Mouse (Mus musculus) embryonic facial prominence, embryonic 13.5 days (tissue): ENCODE measurements around the gene Fam181a. TPM values are rescaled to one million over a fixed set of nuclear protein-coding genes. Genes with fewer than 3 reads are reported as not detected.

Experiments
- ATAC-seq: fragments of 200-750 bp; cut with Nextera tagmentation; 2 replicates; pipeline ENCODE4 v1.8.0; 2017; ENCODE audit warnings: low read depth; ENCODE audit not compliant: insufficient number of reproducible peaks, insufficient read depth, low FRiP score, low TSS enrichment
- H3K27ac ChIP-seq: fragments of 300-500 bp; sonication (generic); 2 replicates; pipeline ENCODE4 v1.5.1; 2015; ENCODE audit warnings: moderate library complexity, mild to moderate bottlenecking, inconsistent platforms
- H3K27me3 ChIP-seq: fragments of 300-500 bp; sonication (generic); 2 replicates; pipeline ENCODE4 v1.6.1; 2015; ENCODE audit warnings: mild to moderate bottlenecking, inconsistent platforms
- H3K36me3 ChIP-seq: fragments of 300-500 bp; sonication (generic); 2 replicates; pipeline ENCODE4 v1.6.1; 2015; ENCODE audit warnings: mild to moderate bottlenecking, inconsistent platforms
- H3K4me1 ChIP-seq: fragments of 300-500 bp; sonication (generic); 2 replicates; pipeline ENCODE4 v1.6.1; 2015; ENCODE audit warnings: inconsistent platforms
- H3K4me2 ChIP-seq: fragments of 300-500 bp; sonication (generic); 2 replicates; pipeline ENCODE4 v1.6.1; 2015; ENCODE audit warnings: moderate library complexity, mild to moderate bottlenecking, inconsistent platforms
- H3K4me3 ChIP-seq: fragments of 300-500 bp; sonication (generic); 2 replicates; pipeline ENCODE4 v1.5.1; 2015; ENCODE audit warnings: mild to moderate bottlenecking, inconsistent platforms
- H3K9ac ChIP-seq: fragments of 300-500 bp; sonication (generic); 2 replicates; pipeline ENCODE4 v1.6.1; 2015; ENCODE audit warnings: mild to moderate bottlenecking, inconsistent platforms
- H3K9me3 ChIP-seq: fragments of 300-500 bp; sonication (generic); 2 replicates; pipeline ENCODE4 v1.6.1; 2016; ENCODE audit warnings: inconsistent platforms
- WGBS: fragments of 180-500 bp; shearing (Covaris S2); methylation state at CpG from one replicate; pipeline ENCODE4 v1.1.7; 2015; ENCODE audit warnings: mixed read lengths; 5-methylcytosine and 5-hydroxymethylcytosine counted together
- polyA plus RNA-seq: library from polyadenylated mRNA; unstranded; fragments of >200 nt; fragmentation: Nextera tagmentation; extraction: Ambion mirVana; gene quantifications from 2 replicates; pipeline ENCODE4 v1.2.1, GENCODE M21; 2015

Fam181a gene
- polyA plus RNA-seq, 1 experiment from 2014 or later: 0.22 TPM

GRCm38 (mm10) chr12:103341212-103341611 lies 30.4 kb downstream of the Fam181a start:
- Histone ChIP-seq H3K27me3 (no peaks in the 10 kb centered on the region), H3K4me2 (no peak overlapping the region), H3K9ac (no peak overlapping the region), H3K4me1 (no peaks in the 10 kb centered on the region), H3K4me3 (no peak overlapping the region), H3K27ac (no peak overlapping the region), H3K9me3 (no peaks in the 10 kb centered on the region), H3K36me3 (no peaks in the 10 kb centered on the region)
- WGBS: 82% methylated on average over 5 of the region's 5 CpGs
- no peak for ATAC-seq

DNA sequence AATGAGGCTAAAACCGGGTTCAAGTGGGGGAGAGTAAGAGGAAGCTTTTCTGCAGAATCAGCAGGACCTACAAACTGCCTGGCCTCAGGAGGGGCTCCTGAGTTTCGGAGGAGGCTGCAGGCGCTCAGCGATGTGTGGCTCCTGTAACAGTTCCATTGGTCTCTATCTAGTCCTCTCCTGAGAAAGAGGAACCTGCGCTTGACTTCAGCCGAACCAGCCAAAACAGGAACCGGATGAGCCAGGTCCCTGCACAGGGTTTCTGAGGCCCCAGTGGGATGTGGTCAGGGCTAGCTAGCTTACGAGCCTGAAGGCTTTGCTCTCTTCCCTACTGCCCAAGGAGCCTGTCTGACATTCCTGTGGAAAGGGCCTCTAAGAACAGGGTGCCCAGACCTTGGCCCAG lies 32.7 kb downstream of the Fam181a start:
- H3K27ac ChIP-seq: no peak overlapping the region
- H3K4me3 ChIP-seq: no peak overlapping the region
- H3K4me1 ChIP-seq: no peaks in the 10 kb centered on the region
- no peak overlapping the region for H3K9ac ChIP-seq
- H3K27me3 ChIP-seq: no peaks in the 10 kb centered on the region
- 71% methylated on average over 8 of the region's 8 CpGs for WGBS
- H3K36me3 ChIP-seq: no peaks in the 10 kb centered on the region
- H3K4me2 ChIP-seq: no peak overlapping the region
- ATAC-seq: no peak
- no peaks in the 10 kb centered on the region for H3K9me3 ChIP-seq

GRCm38 (mm10) chr12:103344934-103345333 lies 34.2 kb downstream of the Fam181a start:
- ATAC-seq: no peak
- 83% methylated on average over 7 of the region's 7 CpGs for WGBS
- Histone ChIP-seq H3K27me3 (no peaks in the 10 kb centered on the region), H3K27ac (no peak overlapping the region), H3K4me2 (no peak overlapping the region), H3K4me3 (no peak overlapping the region), H3K4me1 (no peaks in the 10 kb centered on the region), H3K9me3 (no peaks in the 10 kb centered on the region), H3K9ac (no peak overlapping the region), H3K36me3 (no peaks in the 10 kb centered on the region)

GRCm38 (mm10) chr12:103346945-103347344 lies 36.2 kb downstream of the Fam181a start:
- Histone ChIP-seq H3K4me3 (no peak overlapping the region), H3K4me2 (no peak overlapping the region), H3K36me3 (no peaks in the 10 kb centered on the region), H3K27me3 (no peaks in the 10 kb centered on the region), H3K27ac (no peak overlapping the region), H3K9ac (no peak overlapping the region), H3K4me1 (no peaks in the 10 kb centered on the region), H3K9me3 (no peaks in the 10 kb centered on the region)
- WGBS: 84% methylated on average over 8 of the region's 8 CpGs
- no peak for ATAC-seq

- 49% methylated on average over 5 of the region's 5 CpGs for whole genome bisulfite sequencing
- Histone ChIP-seq H3K4me2 (no peak overlapping the region), H3K9me3 (no peaks in the 10 kb centered on the region), H3K27ac (no peak overlapping the region), H3K4me1 (no peaks in the 10 kb centered on the region), H3K27me3 (no peaks in the 10 kb centered on the region), H3K4me3 (no peak overlapping the region), H3K36me3 (no peaks in the 10 kb centered on the region), H3K9ac (no peak overlapping the region)
- ATAC-seq: no peak
These were observed 36.6 kb downstream of the Fam181a start for GRCm38 (mm10) chr12:103347406-103347805.

DNA sequence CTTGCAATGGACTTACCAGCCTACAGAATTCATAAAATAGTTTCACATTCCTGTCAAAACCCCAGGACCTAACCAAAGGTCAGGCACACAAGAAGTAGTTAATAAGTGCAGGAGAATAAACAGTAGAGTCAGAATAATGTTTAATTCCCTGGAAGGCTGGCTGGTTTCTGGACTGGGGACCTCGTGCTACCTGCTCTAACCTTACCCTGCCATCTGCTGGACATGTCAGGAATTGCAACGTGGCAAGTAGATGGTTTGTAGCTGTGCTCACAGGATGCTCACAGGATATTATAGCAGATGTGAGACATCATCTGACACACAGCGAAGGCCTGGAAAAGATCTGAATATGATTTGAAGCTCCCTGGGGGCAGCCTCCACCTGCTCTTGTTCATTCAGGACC lies 37.7 kb downstream of the Fam181a start:
- no peaks in the 10 kb centered on the region for H3K9me3 ChIP-seq
- H3K36me3 ChIP-seq: no peaks in the 10 kb centered on the region
- H3K4me2 ChIP-seq: no peak overlapping the region
- H3K27me3 ChIP-seq: no peaks in the 10 kb centered on the region
- no peaks in the 10 kb centered on the region for H3K4me1 ChIP-seq
- WGBS: 6% methylated on average over 3 of the region's 3 CpGs
- H3K27ac ChIP-seq: no peak overlapping the region
- H3K4me3 ChIP-seq: no peak overlapping the region
- H3K9ac ChIP-seq: no peak overlapping the region
- no peak for ATAC-seq

- WGBS: 95% methylated on average over 6 of the region's 6 CpGs
- H3K36me3 ChIP-seq: no peaks in the 10 kb centered on the region
These were observed 42.0 kb downstream of the Fam181a start for GRCm38 (mm10) chr12:103352735-103353134.

GRCm38 (mm10) chr12:103353538-103353937 lies 42.8 kb downstream of the Fam181a start:
- Histone ChIP-seq H3K27me3 (no peaks in the 10 kb centered on the region), H3K9ac (no peak overlapping the region), H3K27ac (no peak overlapping the region), H3K36me3 (no peaks in the 10 kb centered on the region), H3K4me1 (no peaks in the 10 kb centered on the region), H3K9me3 (no peaks in the 10 kb centered on the region), H3K4me3 (no peak overlapping the region), H3K4me2 (no peak overlapping the region)
- WGBS: 13% methylated on average over 5 of the region's 5 CpGs
- ATAC-seq: no peak

More at GRCm38 (mm10) chr12:103352735-103353134, 42.0 kb downstream of the Fam181a start:
- no peak overlapping the region for H3K4me3 ChIP-seq
- no peak overlapping the region for H3K27ac ChIP-seq
- no peaks in the 10 kb centered on the region for H3K27me3 ChIP-seq
- H3K9ac ChIP-seq: no peak overlapping the region
- H3K9me3 ChIP-seq: no peaks in the 10 kb centered on the region
- H3K4me2 ChIP-seq: no peak overlapping the region
- H3K4me1 ChIP-seq: no peaks in the 10 kb centered on the region
- ATAC-seq: no peak

DNA sequence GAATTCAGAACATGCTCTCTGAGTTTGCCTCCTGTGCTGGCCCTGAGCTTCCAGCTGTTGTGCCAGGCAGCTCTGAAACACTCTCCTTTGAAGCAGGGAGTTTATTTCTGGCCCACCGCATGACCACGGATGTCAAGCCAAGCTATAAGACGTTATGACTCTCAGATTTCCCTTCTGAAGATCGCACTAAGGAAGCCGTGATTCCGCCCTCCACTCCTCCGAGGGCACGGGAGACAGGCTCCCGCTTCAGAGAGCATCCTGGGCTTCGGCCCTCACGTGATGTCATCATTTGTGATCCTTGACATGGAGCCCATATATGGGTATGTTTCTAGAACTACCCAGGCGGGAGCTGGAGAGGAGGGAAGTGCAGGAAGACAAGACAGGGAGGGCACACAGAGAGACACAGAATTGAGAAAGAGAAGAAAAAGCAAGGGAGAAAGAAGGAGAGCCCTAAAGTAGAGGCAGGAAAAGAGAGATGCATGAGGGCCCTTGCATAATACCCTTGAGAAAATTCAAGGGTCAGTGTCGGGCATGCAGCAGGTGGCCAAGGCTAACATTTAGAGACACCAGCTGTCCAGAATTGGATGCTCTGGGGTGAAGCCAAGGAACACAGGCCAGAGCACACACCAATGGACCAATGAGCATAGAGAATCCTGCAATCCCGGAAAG lies 45.1 kb downstream of the Fam181a start, which contains the start of gene Asb2:
Gene Asb2 (minus strand): TSS at position 256 of the 669 bp plus-strand sequence.
- WGBS: 65% methylated on average over 14 of the region's 14 CpGs
- no peak within 1 kb of the TSS for H3K4me2 ChIP-seq

DNA sequence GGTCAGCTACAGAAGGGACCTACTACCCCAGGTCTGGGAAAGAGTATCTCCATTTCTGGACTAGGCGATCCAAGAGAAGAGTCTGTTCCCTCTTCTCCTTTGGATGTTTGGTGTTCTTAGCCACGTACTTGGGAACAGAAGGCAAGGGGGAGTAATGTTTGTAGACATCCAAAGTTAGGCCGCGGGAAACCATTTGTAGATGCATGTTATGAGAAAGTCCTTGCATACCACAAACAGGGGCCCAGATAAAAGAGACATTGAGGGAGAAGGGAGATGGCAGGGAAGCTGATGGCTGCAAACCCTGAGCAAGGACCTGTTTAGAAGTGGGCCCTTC lies 45.6 kb downstream of the Fam181a start:
- 98% methylated on average over 4 of the region's 4 CpGs for WGBS
- H3K4me3 ChIP-seq: no peak overlapping the region
- ATAC-seq: no peak
- H3K27me3 ChIP-seq: no peaks in the 10 kb centered on the region
- H3K36me3 ChIP-seq: no peaks in the 10 kb centered on the region
- H3K9ac ChIP-seq: no peak overlapping the region
- no peak overlapping the region for H3K27ac ChIP-seq
- H3K4me2 ChIP-seq: no peak overlapping the region
- H3K4me1 ChIP-seq: peaks cover 6% of the 10 kb centered on the region; the same call in 1 of the 2 replicates
- no peaks in the 10 kb centered on the region for H3K9me3 ChIP-seq

More for the DNA sequence above, 45.1 kb downstream of the Fam181a start, which contains the start of gene Asb2:
- Histone ChIP-seq H3K4me3 (no peak within 1 kb of the TSS), H3K9me3 (no peaks in the 10 kb centered on the region), H3K27me3 (no peaks in the 10 kb centered on the region), H3K27ac (no peak within 1 kb of the TSS), H3K36me3 (no peaks in the 10 kb centered on the region), H3K9ac (no peak within 1 kb of the TSS), H3K4me1 (peaks cover 6% of the 10 kb centered on the region; the same call in 1 of the 2 replicates)
- no peak for ATAC-seq

- H3K9me3 ChIP-seq: no peaks in the 10 kb centered on the region
These were observed 47.4 kb downstream of the Fam181a start for GRCm38 (mm10) chr12:103358216-103358615.

DNA sequence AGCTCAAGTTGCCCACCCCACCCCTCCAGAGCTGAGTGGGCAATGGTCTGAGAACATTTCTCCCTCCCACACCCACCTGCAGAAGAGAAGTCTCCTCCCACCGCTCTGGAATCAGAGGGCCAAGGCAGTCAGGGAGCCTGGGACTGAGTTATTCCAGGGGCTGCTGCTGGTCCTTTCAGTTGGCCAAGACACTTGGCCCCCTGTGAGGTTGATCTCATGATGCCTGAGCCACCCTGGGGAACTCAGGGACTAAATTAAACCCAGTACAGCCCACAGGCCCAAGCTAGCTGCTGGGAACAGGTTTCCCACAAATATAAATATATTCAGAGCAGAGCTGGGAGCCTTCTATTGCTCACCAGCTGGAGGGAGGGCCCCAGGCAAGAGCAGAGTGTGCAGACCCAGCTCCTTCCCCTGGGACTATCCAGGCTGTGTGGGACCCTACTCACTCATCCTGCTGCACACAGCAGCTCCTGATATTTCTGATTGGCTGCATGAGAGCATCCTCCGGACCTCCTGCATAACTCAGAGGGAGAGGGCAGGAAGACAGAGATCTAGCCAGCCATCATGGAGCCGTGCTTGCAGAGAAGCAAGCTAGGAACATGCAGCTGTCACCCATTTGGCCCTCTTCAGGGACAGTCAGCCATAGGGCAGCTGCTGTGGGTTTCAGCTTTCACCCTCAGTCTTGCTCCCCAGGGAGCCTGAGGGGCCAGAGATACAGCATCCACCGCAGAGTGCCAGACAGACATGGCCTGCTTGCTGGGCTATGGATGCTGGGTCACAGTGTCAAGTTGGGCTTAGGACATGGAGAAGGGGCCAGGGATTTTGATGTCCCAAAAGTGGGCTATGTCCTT lies 48.4 kb downstream of the Fam181a start:
- H3K27ac ChIP-seq: no peak overlapping the region
- H3K9ac ChIP-seq: no peak overlapping the region
- no peak overlapping the region for H3K4me3 ChIP-seq
- H3K4me2 ChIP-seq: no peak overlapping the region
- H3K4me1 ChIP-seq: peaks cover 6% of the 10 kb centered on the region; the same call in 1 of the 2 replicates
- 50% methylated on average over 4 of the region's 4 CpGs for WGBS
- H3K9me3 ChIP-seq: no peaks in the 10 kb centered on the region
- no peak for ATAC-seq
- no peaks in the 10 kb centered on the region for H3K27me3 ChIP-seq
- no peaks in the 10 kb centered on the region for H3K36me3 ChIP-seq

More at GRCm38 (mm10) chr12:103358216-103358615, 47.4 kb downstream of the Fam181a start:
- ATAC-seq: no peak
- Histone ChIP-seq H3K27me3 (no peaks in the 10 kb centered on the region), H3K4me1 (peaks cover 6% of the 10 kb centered on the region; the same call in 1 of the 2 replicates), H3K9ac (no peak overlapping the region), H3K36me3 (no peaks in the 10 kb centered on the region), H3K4me2 (no peak overlapping the region), H3K4me3 (no peak overlapping the region), H3K27ac (no peak overlapping the region)
- WGBS: 84% methylated on average over 8 of the region's 8 CpGs
